Mouse (Mus musculus): ENCODE results near the gene Olfr704. TPM values are rescaled to one million over a fixed set of nuclear protein-coding genes. Genes with fewer than 3 reads are reported as not detected.
"Not testable (repeated sequence)": the region's sequence is repeated elsewhere in the genome, so short reads cannot be mapped to it uniquely, and the experiment has no call there.

The Olfr704 gene
- polyA plus RNA-seq (2012; rRNA removed): not detected in 2 replicates

DNA sequence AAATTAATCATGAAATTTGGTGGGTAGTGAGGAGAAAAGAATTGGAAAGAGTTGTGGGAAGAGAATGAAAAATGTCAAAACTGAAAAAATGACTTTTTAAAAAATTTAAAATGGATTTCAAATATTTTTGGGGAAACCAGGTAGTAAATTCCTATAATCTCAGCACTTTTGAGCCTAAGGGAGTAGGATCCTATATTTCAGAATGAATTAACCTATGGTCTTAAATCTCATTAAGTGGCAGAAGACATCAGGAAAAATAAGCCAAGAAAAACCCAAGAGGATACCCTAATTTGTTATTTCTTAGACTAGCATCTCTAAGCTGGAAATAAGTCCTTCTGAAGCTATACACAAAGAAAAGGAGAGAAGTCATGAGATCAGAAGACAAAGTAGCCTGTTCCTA lies at the start of gene Olfr704:
Olfr704 (plus strand) TSS at position 301 of the 400 bp plus-strand sequence.
- no peak for DNase-seq (ENCODE audit: low read depth)
- TF ChIP-seq POLR2A (IDR thresholded peaks at IDR 0.05; ENCODE audit: borderline replicate concordance, extremely low read depth, insufficient read depth, insufficient read length, poor library complexity, severe bottlenecking) (no peak), CTCF (IDR thresholded peaks at IDR 0.05; ENCODE audit: borderline replicate concordance, extremely low read depth, insufficient read depth, insufficient read length) (no peak)

DNA sequence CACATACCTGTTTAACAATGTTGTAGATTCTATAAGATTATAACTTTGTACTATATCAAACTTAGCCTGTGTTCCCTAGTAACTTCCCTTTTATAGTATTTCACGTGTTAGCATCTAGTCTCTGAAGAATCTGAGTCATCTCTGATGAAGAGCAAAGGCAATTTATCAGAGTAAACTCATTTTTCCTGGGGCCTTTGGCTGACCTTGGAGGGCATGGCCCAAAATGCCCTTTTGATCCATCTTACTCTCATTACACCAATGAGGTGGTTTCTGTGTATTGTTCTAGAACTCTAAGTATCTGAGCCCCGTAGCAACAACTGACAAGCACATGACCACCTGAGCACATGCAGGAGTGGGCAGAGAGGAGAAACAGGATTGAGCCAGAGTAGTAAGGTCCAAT lies 49.2 kb upstream of the Olfr704 start, which contains the start of gene Olfr701:
Olfr701 (plus strand) TSS at position 301 of the 400 bp plus-strand sequence.
- TF ChIP-seq POLR2A (IDR thresholded peaks at IDR 0.05; ENCODE audit: borderline replicate concordance, extremely low read depth, insufficient read depth, insufficient read length, poor library complexity, severe bottlenecking): no peak
- TF ChIP-seq CTCF (IDR thresholded peaks at IDR 0.05; ENCODE audit: borderline replicate concordance, extremely low read depth, insufficient read depth, insufficient read length): no peak
- no peak for DNase-seq (ENCODE audit: low read depth)

DNA sequence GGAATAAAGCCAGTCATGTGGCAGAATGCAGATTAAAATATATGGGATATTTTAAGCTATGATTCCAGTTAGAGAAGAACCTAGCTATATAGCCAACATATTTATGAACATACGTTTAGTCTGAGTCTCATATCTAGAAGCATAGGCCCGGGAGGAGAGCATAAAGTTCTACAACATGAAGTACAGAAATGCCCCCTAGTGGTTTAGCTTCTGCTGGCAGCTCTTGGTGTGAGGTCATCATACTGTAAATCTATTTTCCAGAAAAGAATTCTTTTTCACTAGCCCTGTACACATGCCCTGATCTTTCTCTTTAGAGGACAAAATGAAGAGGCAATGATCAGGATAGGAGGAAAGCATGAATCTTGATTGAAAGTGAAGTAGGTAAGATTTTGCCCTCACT lies 47.2 kb upstream of the Olfr704 start:
- peak; percentile 1 for DNase-seq (ENCODE audit: low read depth)
- TF ChIP-seq POLR2A (IDR thresholded peaks at IDR 0.05; ENCODE audit: borderline replicate concordance, extremely low read depth, insufficient read depth, insufficient read length, poor library complexity, severe bottlenecking) (no peak), CTCF (IDR thresholded peaks at IDR 0.05; ENCODE audit: borderline replicate concordance, extremely low read depth, insufficient read depth, insufficient read length) (peak; percentile 3; the same call in 1 of the 2 replicates)

DNA sequence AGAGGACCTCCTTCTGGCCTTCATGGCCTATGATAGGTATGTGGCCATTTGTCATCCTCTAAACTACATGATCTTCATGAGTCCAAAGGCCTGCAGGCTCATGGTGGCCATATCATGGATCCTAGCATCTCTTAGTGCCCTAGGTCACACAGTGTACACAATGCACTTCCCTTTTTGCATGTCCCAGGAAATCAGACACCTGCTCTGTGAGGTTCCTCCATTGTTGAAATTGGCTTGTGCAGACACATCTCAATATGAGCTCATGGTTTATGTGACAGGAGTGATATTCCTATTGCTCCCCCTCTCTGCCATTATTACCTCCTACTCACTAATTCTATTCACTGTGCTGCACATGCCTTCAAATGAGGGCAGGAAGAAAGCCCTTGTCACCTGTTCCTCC lies 44.6 kb upstream of the Olfr704 start:
- DNase-seq (ENCODE audit: low read depth): no peak
- TF ChIP-seq CTCF (IDR thresholded peaks at IDR 0.05; ENCODE audit: borderline replicate concordance, extremely low read depth, insufficient read depth, insufficient read length) (no peak), POLR2A (IDR thresholded peaks at IDR 0.05; ENCODE audit: borderline replicate concordance, extremely low read depth, insufficient read depth, insufficient read length, poor library complexity, severe bottlenecking) (no peak)

DNA sequence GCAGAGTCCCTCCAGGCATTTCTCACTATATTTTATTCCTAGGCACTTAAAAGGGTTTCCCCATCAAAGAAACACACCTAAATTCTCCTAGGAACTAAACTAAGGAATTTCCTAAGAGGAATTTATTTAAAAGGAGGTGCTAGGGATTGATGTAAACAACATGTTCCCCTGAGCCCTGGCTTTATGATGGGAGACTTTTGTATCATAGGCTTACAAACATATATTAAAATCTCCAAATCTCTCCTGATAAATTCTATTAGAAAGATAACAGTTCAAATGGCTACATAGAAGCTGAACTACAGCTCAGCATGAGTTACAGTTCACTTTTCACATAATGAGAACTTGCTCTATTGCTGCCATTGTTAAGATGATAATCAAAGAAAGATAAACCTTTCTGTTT lies 29.2 kb upstream of the Olfr704 start, which contains the start of gene Olfr702:
Olfr702 (minus strand) TSS at position 101 of the 400 bp plus-strand sequence.
- DNase-seq (ENCODE audit: low read depth): no peak
- TF ChIP-seq POLR2A (IDR thresholded peaks at IDR 0.05; ENCODE audit: borderline replicate concordance, extremely low read depth, insufficient read depth, insufficient read length, poor library complexity, severe bottlenecking) (no peak), CTCF (IDR thresholded peaks at IDR 0.05; ENCODE audit: borderline replicate concordance, extremely low read depth, insufficient read depth, insufficient read length) (no peak)

DNA sequence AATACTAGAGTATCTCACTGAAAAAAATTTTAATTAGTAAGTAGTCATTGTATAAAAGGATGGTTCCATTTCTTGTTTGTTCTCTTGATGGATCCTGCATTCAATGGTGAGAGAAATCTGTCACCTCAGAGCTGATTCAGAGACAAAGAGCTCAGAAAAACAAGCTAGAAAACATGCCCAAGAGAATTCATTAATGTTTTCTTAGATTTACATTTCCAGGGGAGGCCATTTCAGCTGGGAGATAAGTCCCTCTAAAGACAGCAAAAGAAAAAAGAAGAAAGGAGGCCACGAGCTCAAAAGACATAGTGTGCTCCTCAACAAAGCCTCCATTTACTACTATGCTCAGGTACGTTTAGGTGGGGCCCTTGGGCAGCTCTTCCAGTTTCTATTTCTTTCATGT lies 19.9 kb upstream of the Olfr704 start, which contains the start of gene Olfr703:
Olfr703 (plus strand) TSS at position 301 of the 400 bp plus-strand sequence.
- TF ChIP-seq POLR2A (IDR thresholded peaks at IDR 0.05; ENCODE audit: borderline replicate concordance, extremely low read depth, insufficient read depth, insufficient read length, poor library complexity, severe bottlenecking): no peak
- TF ChIP-seq CTCF (IDR thresholded peaks at IDR 0.05; ENCODE audit: borderline replicate concordance, extremely low read depth, insufficient read depth, insufficient read length): no peak
- DNase-seq (ENCODE audit: low read depth): no peak

DNA sequence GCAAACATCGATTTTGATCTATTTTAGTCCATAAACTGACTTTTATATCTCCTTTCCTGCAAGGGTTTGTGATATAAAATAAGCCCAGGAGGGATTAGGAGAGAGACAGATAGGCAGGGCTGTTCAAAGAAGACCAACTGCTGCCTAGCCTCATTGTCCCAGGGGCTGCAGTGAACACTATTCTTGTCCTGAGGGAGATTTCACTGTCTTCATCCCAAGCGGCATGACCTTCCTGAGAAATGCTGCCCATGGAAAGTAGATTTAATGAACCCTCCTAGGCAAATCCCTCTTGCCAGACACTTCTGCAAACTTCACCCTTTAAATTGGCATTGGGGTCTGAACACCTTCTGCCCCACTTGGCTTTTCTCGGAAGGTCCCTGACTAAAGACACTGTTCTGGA lies 13.8 kb downstream of the Olfr704 start, which contains the start of gene Olfr705:
Olfr705 (minus strand) TSS at position 101 of the 400 bp plus-strand sequence.
- DNase-seq (ENCODE audit: low read depth): no peak
- TF ChIP-seq POLR2A (IDR thresholded peaks at IDR 0.05; ENCODE audit: borderline replicate concordance, extremely low read depth, insufficient read depth, insufficient read length, poor library complexity, severe bottlenecking) (no peak), CTCF (IDR thresholded peaks at IDR 0.05; ENCODE audit: borderline replicate concordance, extremely low read depth, insufficient read depth, insufficient read length) (no peak)

DNA sequence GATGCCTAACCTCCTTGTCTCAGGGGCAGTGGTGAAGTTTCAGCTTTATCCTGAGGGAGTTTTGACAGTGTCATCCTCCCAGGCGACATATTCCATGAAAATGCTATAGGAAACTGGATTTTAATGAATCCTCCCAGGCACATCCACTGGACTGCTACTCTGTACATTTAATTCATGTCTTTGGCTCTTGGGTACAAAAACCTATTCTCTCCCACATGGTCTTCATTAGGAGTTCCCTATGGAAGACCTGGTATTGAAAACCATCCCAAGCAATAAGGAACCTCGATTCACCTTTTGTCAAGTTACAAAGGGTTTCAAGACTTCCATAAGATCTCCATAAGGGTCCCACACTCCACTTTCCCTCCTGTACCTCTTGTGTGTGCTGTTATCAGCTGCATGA lies 25.1 kb downstream of the Olfr704 start, which contains the start of gene Olfr706:
Olfr706 (minus strand) TSS at position 101 of the 400 bp plus-strand sequence.
- DNase-seq (ENCODE audit: low read depth): no peak
- no peak for TF ChIP-seq CTCF (IDR thresholded peaks at IDR 0.05; ENCODE audit: borderline replicate concordance, extremely low read depth, insufficient read depth, insufficient read length)
- TF ChIP-seq POLR2A (IDR thresholded peaks at IDR 0.05; ENCODE audit: borderline replicate concordance, extremely low read depth, insufficient read depth, insufficient read length, poor library complexity, severe bottlenecking): no peak

DNA sequence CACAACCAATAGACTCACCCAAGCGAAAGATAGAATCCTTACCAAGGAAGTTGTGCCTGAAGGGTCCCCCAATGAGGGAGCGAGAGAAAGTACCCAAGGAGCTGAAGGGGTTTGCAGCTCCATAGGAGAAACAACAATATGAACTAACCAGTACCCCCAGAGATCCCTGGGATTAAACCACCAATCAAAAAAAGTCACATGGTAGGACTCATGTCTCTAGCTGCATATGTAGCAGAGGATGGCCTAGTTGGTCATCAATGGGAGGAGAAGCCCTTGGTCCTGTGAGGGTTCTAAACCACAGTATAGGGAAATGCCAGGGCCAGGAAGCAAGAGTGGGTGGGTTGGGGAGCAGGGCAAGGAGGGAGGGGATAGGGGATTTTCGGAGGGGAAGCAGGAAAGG lies 38.2 kb downstream of the Olfr704 start, which contains the start of gene Olfr707:
Olfr707 (minus strand) TSS at position 101 of the 400 bp plus-strand sequence.
- DNase-seq (ENCODE audit: low read depth): not testable (repeated sequence)

DNA sequence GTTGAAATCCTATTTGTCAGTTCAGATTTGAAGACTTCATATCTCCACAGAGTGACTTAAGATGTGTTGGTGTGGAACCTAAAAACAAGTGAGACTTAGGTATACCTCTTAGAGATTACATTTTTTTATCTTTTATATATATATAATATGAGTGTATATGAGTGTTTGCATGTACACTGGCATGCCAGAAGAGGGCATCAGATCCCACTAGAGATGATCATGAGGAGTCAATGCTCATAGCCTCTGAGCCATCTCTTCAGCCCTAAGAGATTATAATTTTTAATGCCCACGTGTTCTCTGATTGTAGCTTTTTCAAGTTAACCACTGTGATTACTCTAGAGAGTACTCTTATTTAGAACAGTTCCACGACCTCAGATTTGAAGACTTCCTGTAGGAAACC lies 44.7 kb downstream of the Olfr704 start, which contains the start of gene Olfr1532-ps1:
Olfr1532-ps1 (plus strand) TSS at position 326 of the 400 bp plus-strand sequence.
- TF ChIP-seq POLR2A (IDR thresholded peaks at IDR 0.05; ENCODE audit: borderline replicate concordance, extremely low read depth, insufficient read depth, insufficient read length, poor library complexity, severe bottlenecking): no peak
- no peak for TF ChIP-seq CTCF (IDR thresholded peaks at IDR 0.05; ENCODE audit: borderline replicate concordance, extremely low read depth, insufficient read depth, insufficient read length)
- no peak for DNase-seq (ENCODE audit: low read depth)

Other genes starting within 250 kb of the Olfr704 start
- 0.01 TPM in 1 of 2 replicates, not detected in the other for gene Olfr693, start 182.6 kb upstream of the Olfr704 start, polyA plus RNA-seq (2012; rRNA removed)
- not detected in 2 replicates for gene Olfr694, start 171.4 kb upstream of the Olfr704 start, polyA plus RNA-seq (2012; rRNA removed)
- gene Olfr695, start 146.8 kb upstream of the Olfr704 start, polyA plus RNA-seq (2012; rRNA removed): not detected in 2 replicates
- not detected in 2 replicates for gene Olfr697, start 120.7 kb upstream of the Olfr704 start, polyA plus RNA-seq (2012; rRNA removed)
- not detected in 2 replicates for gene Olfr698, start 107.8 kb upstream of the Olfr704 start, polyA plus RNA-seq (2012; rRNA removed)
- gene Olfr699, start 70.0 kb upstream of the Olfr704 start, polyA plus RNA-seq (2012; rRNA removed): not detected in 2 replicates
- gene Olfr700, start 54.4 kb upstream of the Olfr704 start, polyA plus RNA-seq (2012; rRNA removed): not detected in 2 replicates
- gene Olfr701, start 49.1 kb upstream of the Olfr704 start, polyA plus RNA-seq (2012; rRNA removed): not detected in 2 replicates
- not detected in 2 replicates for gene Olfr702, start 29.3 kb upstream of the Olfr704 start, polyA plus RNA-seq (2012; rRNA removed)
- not detected in 2 replicates for gene Olfr703, start 19.8 kb upstream of the Olfr704 start, polyA plus RNA-seq (2012; rRNA removed)
- not detected in 2 replicates for gene Olfr705, start 13.7 kb downstream of the Olfr704 start, polyA plus RNA-seq (2012; rRNA removed)
- gene Olfr706, start 25.0 kb downstream of the Olfr704 start, polyA plus RNA-seq (2012; rRNA removed): not detected in 2 replicates
- not detected in 2 replicates for gene Olfr707, start 38.1 kb downstream of the Olfr704 start, polyA plus RNA-seq (2012; rRNA removed)
- not detected in 2 replicates for gene Olfr1532-ps1, start 44.8 kb downstream of the Olfr704 start, polyA plus RNA-seq (2012; rRNA removed)
- gene Olfr709-ps1, start 69.0 kb downstream of the Olfr704 start, polyA plus RNA-seq (2012; rRNA removed): not detected in 2 replicates
- gene Olfr710, start 85.1 kb downstream of the Olfr704 start, polyA plus RNA-seq (2012; rRNA removed): not detected in 2 replicates
- gene Olfr6, start 100.8 kb downstream of the Olfr704 start, polyA plus RNA-seq (2012; rRNA removed): not detected in 2 replicates
- not detected in 2 replicates for gene Olfr711, start 112.3 kb downstream of the Olfr704 start, polyA plus RNA-seq (2012; rRNA removed)
- gene Olfr2, start 142.9 kb downstream of the Olfr704 start, polyA plus RNA-seq (2012; rRNA removed): not detected in 2 replicates
- not detected in 2 replicates for gene Olfr713, start 168.0 kb downstream of the Olfr704 start, polyA plus RNA-seq (2012; rRNA removed)
- gene Olfr714, start 207.8 kb downstream of the Olfr704 start, polyA plus RNA-seq (2012; rRNA removed): not detected in 2 replicates
- not detected in 2 replicates for gene Olfr17, start 230.0 kb downstream of the Olfr704 start, polyA plus RNA-seq (2012; rRNA removed)
- gene Olfr715b, start 247.2 kb downstream of the Olfr704 start, polyA plus RNA-seq (2012; rRNA removed): not detected in 2 replicates